Mouse (Mus musculus) adrenal gland, adult 10 weeks (tissue): ENCODE data around the gene Defa33. TPM values are rescaled to one million over a fixed set of nuclear protein-coding genes. Genes with fewer than 3 reads are reported as not detected.

Source experiments
- polyA plus RNA-seq: library from polyadenylated mRNA; stranded (reverse); fragments of 350-450 nt; fragmentation: Illumina TruSeq; extraction: RNeasy Lipid Tissue Mini Kit (QIAGEN cat#74804); gene quantifications from one replicate; pipeline ENCODE4 v1.2.3, GENCODE M21; 2014; ENCODE audit warnings: low read depth, low replicate concordance

The Defa33 gene
- polyA plus RNA-seq, result not detected

DNA sequence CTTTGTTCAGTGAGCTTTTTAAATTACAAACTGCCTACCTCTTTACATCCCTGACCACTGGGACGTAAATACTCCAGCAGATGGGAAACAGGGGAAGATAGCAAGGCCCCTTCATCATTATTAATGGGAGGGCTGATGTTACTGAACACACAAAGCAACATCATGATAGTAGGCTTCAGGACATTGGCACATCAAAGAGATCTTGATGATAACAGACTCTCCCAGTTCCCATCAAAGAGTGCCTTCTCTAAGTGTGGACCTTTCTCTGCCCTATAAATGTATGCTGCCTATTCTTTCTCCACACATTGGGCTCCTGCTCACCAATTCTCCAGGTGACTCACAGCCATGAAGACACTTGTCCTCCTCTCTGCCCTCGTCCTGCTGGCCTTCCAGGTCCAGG is at the start of gene Defa33:
Defa33 (plus strand) TSS at position 301 of the 400 bp plus-strand sequence.

GRCm38 (mm10) chr8:21378215-21378614 is 13.4 kb upstream of the Defa33 start, which contains the start of gene Defa2:
TSS of gene Defa2 (plus strand) at chr8:21378515.

DNA sequence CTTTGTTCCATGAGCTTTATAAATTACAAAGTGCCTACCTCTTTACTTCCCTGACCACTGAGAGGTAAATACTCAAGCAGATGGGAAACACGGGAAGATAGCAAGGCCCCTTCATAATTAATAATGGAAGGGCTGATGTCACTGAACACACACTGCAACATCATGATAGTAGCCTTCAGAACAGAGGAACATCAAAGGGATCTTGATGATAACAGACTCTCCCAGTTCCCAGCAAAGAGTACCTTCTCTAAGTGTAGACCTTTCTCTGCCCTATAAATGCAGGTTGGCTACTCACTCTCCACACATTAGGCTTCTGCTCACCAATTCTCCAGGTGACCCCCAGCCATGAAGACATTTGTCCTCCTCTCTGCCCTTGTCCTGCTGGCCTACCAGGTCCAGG is 35.5 kb downstream of the Defa33 start, which contains the start of gene Defa36:
Defa36 (plus strand) TSS at position 301 of the 400 bp plus-strand sequence.

Other genes with a start within 250 kb of the Defa33 start
- not detected for gene Defa22, start 229.5 kb upstream of the Defa33 start, polyA plus RNA-seq
- gene Defa31, start 200.2 kb upstream of the Defa33 start, polyA plus RNA-seq, result not detected
- not detected for gene Gm15293, start 190.2 kb upstream of the Defa33 start, polyA plus RNA-seq
- not detected for gene Gm15292, start 142.1 kb upstream of the Defa33 start, polyA plus RNA-seq
- not detected for gene Defa27, start 76.3 kb upstream of the Defa33 start, polyA plus RNA-seq
- not detected for gene Defa29, start 64.8 kb upstream of the Defa33 start, polyA plus RNA-seq
- gene Defa2, start 13.3 kb upstream of the Defa33 start, polyA plus RNA-seq, result not detected
- not detected for gene Defa36, start 35.6 kb downstream of the Defa33 start, polyA plus RNA-seq
- not detected for gene Gm7849, start 64.7 kb downstream of the Defa33 start, polyA plus RNA-seq
- gene Defa20, start 117.4 kb downstream of the Defa33 start, polyA plus RNA-seq, result not detected
- gene Defa32, start 137.2 kb downstream of the Defa33 start, polyA plus RNA-seq, result not detected
- not detected for gene Defa37, start 173.6 kb downstream of the Defa33 start, polyA plus RNA-seq
- gene Defa28, start 191.2 kb downstream of the Defa33 start, polyA plus RNA-seq, result not detected
- not detected for gene Gm7861, start 202.7 kb downstream of the Defa33 start, polyA plus RNA-seq
- gene Defa26, start 226.4 kb downstream of the Defa33 start, polyA plus RNA-seq, result not detected